Mouse (Mus musculus): ENCODE measurements around the gene Def8.

Gene Def8

GRCm38 (mm10) chr8:123497699-123498098, 74.4 kb downstream of the Def8 start:
- DNase-seq: no peak

- no peak for DNase-seq
These were observed 75.6 kb downstream of the Def8 start for GRCm38 (mm10) chr8:123498963-123499362.

- DNase-seq: no peak
These were observed 76.2 kb downstream of the Def8 start for GRCm38 (mm10) chr8:123499556-123499955.

- DNase-seq: no peak
These were observed 78.9 kb downstream of the Def8 start for GRCm38 (mm10) chr8:123502192-123502591.

- no peak for DNase-seq
These were observed 80.6 kb downstream of the Def8 start for GRCm38 (mm10) chr8:123503801-123504467.

GRCm38 (mm10) chr8:123504591-123505195, 81.4 kb downstream of the Def8 start:
- DNase-seq: no peak

- DNase-seq: no peak
These were observed 81.9 kb downstream of the Def8 start for GRCm38 (mm10) chr8:123505267-123505666.

GRCm38 (mm10) chr8:123505695-123506094, 82.4 kb downstream of the Def8 start:
- no peak for DNase-seq

- DNase-seq: no peak
These were observed 83.8 kb downstream of the Def8 start for GRCm38 (mm10) chr8:123507153-123507552.

GRCm38 (mm10) chr8:123510819-123511218, 87.5 kb downstream of the Def8 start:
- no peak for DNase-seq

Data from cerebellum, adult 8-10 months (tissue).